Mouse (Mus musculus) spleen, adult 2 months (tissue): ENCODE measurements around the gene Serpinh1. TPM values are rescaled to one million over a fixed set of nuclear protein-coding genes. Genes with fewer than 3 reads are reported as not detected.

ENCODE experiments used
- DNase-seq, 2 experiments: peaks; one replicate each; pipeline versions ENCODE4 v3.0.0 to v3.0.0-alpha.2; 2012 to 2021; ENCODE audit warnings: low spot score in 2 of 2, low read depth in 1 of 2
- H3K27ac ChIP-seq: fragments of 200-500 bp; 2 replicates; pipeline ENCODE4 v1.5.1; 2012; ENCODE audit warnings: low read length, inconsistent platforms; ENCODE audit not compliant: insufficient read depth
- H3K27me3 ChIP-seq: fragments of 200-500 bp; 2 replicates; pipeline ENCODE4 v1.6.1; 2012; ENCODE audit warnings: mild to moderate bottlenecking, moderate library complexity, low read length, inconsistent platforms; ENCODE audit not compliant: control insufficient read depth, insufficient read depth
- H3K36me3 ChIP-seq: fragments of 200-500 bp; 2 replicates; pipeline ENCODE4 v1.6.1; 2012; ENCODE audit warnings: mild to moderate bottlenecking, low read length, inconsistent platforms; ENCODE audit not compliant: control insufficient read depth, insufficient read depth
- H3K4me1 ChIP-seq: fragments of 200-500 bp; 2 replicates; pipeline ENCODE4 v1.6.1; 2011; ENCODE audit warnings: inconsistent platforms; ENCODE audit not compliant: control insufficient read depth, insufficient read depth, insufficient read length
- H3K4me3 ChIP-seq: fragments of 200-500 bp; 2 replicates; pipeline ENCODE4 v1.5.1; 2011; ENCODE audit warnings: mild to moderate bottlenecking, inconsistent platforms; ENCODE audit not compliant: insufficient read depth, insufficient read length; ENCODE audit errors: extremely low read depth
- CTCF ChIP-seq: fragments of 200-500 bp; IDR thresholded peaks from 2 replicates; pipeline ENCODE4 v1.5.1; 2011; ENCODE audit warnings: mild to moderate bottlenecking, inconsistent platforms; ENCODE audit not compliant: insufficient read depth, insufficient read length, insufficient replicate concordance; ENCODE audit errors: extremely low read depth
- POLR2A ChIP-seq: fragments of 200-500 bp; IDR thresholded peaks from 2 replicates; pipeline ENCODE4 v1.6.1; 2011; ENCODE audit warnings: low read depth, low read length, inconsistent platforms
- WGBS: fragments of 180-500 bp; shearing (Covaris S2); methylation state at CpG from one replicate; pipeline ENCODE4 v1.1.7; 2018; 5-methylcytosine and 5-hydroxymethylcytosine counted together
- polyA plus RNA-seq: library from polyadenylated mRNA; depleted of rRNA; stranded (reverse); fragments of >200 nt; gene quantifications from 2 replicates; pipeline ENCODE4 v1.2.3, GENCODE M21; 2012

Serpinh1 gene
- polyA plus RNA-seq, 1 experiment, result 69.3 TPM

DNA sequence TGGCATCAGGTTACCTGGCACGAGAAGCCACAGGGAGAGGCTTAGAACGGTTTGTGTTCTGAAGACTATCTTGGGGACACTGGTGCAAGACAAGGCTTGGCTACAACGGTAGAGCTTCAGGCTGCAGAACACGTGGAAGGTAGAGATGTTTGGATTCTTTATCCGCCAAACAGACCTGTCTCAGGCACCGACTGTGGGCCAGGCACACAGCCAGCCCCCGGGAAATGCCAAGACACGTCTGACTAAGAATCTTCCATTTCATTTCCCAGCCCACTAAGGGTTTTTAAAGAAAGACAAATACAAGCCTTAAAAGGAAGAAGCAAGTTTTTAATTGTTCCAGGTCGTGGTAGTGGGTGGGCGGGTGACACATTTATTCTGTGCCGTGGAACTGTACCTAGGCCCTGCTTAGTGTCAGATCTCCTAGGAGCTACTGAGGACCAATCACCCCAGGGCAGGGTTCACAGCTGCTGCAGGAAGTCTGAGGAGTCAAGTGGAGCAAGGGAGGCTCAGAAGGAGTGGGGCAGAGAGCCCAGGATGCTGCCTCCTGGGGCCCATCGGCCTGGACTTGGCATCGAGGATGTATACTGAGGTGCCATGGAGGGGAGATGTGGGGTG lies 40.8 kb upstream of the Serpinh1 start:
- Histone ChIP-seq H3K27ac (no peak overlapping the region), H3K4me3 (no peak overlapping the region), H3K36me3 (no peaks in the 10 kb centered on the region), H3K27me3 (no peaks in the 10 kb centered on the region), H3K4me1 (no peaks in the 10 kb centered on the region)
- no peak for DNase-seq
- TF ChIP-seq POLR2A, result no peak
- TF ChIP-seq CTCF, result no peak
- whole genome bisulfite sequencing, result 80% methylated on average over 13 of the region's 13 CpGs

DNA sequence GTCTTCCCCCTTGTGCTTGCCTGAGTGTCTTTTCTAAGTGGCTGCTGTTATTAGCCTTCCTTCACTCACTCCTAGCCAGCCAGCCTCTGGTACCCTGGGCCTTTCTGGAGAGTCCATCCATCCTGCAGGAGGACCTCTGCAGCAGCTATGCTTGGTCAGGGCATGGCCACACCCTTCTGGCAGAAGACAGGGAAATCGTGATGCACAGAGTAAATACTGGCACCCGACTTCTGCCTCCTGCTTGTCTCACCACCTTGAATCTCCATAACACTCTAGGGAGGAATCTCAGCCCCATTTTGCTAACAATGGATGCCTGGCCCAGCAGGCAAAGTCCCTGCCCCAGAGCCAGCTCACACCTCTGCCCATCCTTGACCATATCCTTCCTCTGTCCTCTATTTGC lies 39.7 kb upstream of the Serpinh1 start:
- WGBS, result 74% methylated on average over 2 of the region's 2 CpGs
- TF ChIP-seq POLR2A (no peak), CTCF (no peak)
- no peaks in the 10 kb centered on the region for H3K27me3 ChIP-seq

DNA sequence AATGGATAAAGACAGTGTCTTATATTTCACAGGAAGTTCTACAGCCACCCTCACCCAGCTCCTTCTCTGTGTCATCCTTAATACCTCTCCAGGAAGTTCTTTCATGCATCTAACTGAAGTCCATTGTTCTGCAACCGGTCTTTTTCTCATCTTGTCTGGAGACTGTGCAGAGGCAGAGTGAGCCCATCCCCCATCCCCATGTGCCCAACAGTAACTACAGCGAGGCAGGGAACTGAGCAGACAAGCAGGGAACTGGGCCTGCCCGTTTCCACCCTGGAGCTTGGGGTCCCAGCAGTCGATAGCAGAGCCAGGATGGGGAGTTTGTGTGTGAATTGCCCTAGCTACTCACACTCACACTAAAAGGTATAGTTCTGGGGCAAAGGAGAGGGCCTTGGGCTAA lies 37.5 kb upstream of the Serpinh1 start:
- Histone ChIP-seq H3K36me3 (no peaks in the 10 kb centered on the region; the same call in 1 of the 2 replicates), H3K27me3 (no peaks in the 10 kb centered on the region), H3K4me3 (no peak overlapping the region), H3K27ac (no peak overlapping the region), H3K4me1 (no peaks in the 10 kb centered on the region)
- 84% methylated on average over 4 of the region's 4 CpGs for WGBS
- no peak for TF ChIP-seq POLR2A
- no peak for TF ChIP-seq CTCF
- DNase-seq, result no peak

More for the DNA sequence above, 39.7 kb upstream of the Serpinh1 start:
- Histone ChIP-seq H3K27ac (no peak overlapping the region), H3K36me3 (no peaks in the 10 kb centered on the region; the same call in 1 of the 2 replicates), H3K4me1 (no peaks in the 10 kb centered on the region), H3K4me3 (no peak overlapping the region)
- no peak for DNase-seq

DNA sequence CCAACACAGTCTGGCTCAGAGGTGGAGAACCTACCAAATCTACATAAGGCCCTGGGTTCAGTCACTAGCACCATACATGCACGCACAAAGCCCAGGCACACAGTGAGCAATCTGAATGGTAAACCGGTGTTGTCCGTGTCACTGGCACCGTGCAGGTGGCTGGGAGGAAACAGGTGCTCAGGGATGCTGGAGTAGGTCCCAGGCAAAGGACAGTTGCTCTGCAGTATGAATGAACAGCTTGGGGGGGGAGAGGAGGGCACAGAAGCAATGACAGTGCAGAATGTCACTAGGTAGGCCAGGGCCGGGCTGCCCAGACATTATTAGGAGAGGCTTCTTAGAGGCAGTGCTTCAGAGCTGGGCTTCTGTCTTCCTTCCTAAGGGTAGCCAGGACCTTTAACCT lies 34.3 kb upstream of the Serpinh1 start:
- TF ChIP-seq POLR2A (no peak), CTCF (no peak)
- Histone ChIP-seq H3K4me1 (no peaks in the 10 kb centered on the region), H3K27me3 (no peaks in the 10 kb centered on the region), H3K27ac (no peak overlapping the region), H3K4me3 (no peak overlapping the region), H3K36me3 (no peaks in the 10 kb centered on the region; the same call in 1 of the 2 replicates)
- WGBS, result 74% methylated on average over 5 of the region's 5 CpGs
- DNase-seq, result no peak

DNA sequence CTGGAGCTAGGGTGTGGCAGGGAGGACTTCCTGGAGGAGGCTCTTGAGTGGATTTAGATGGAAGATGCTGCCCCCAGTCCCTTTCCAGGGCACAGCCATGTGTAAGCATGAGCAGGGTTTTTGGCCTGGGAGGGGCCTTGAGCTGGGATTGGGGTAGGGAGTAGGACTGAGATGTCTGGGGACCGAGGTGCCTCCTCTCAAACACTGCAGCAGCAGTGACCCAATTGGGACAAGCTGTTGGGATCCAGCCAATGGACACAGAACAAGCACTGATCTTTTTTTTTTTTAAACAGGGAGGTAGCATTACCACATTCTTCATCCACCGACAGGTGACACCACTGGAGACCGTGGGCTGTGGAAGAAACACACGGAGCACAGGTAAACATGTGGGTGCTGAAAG lies 33.8 kb upstream of the Serpinh1 start:
- H3K4me3 ChIP-seq, result no peak overlapping the region
- TF ChIP-seq CTCF (no peak), POLR2A (no peak)
- no peak for DNase-seq
- no peaks in the 10 kb centered on the region for H3K4me1 ChIP-seq
- 0 out of 2 replicates have a peak, but pooled peaks cover 3% of the 10 kb centered on the region for H3K27me3 ChIP-seq
- no peaks in the 10 kb centered on the region; the same call in 1 of the 2 replicates for H3K36me3 ChIP-seq
- H3K27ac ChIP-seq, result no peak overlapping the region
- 87% methylated on average over 4 of the region's 4 CpGs for WGBS

DNA sequence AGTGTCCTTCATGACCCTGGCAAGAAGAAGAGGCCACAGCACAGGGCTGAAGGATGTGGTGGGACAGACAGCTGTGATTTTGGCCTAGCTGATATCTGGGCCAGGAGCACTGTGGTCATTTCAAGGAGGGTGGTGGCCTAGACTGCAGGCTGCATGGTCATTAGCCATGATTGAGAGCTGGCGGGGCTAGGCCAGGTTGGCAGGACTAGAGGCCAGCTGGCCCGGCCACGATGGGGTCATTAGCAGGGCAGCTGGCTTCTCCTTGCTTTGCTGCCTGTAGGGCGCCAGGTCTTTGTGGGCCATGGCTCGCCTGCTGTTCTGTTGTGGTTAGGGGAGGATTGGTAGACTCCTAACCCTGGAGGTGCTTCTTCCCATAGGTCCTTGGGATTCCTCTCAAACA lies 33.0 kb upstream of the Serpinh1 start:
- WGBS, result 84% methylated on average over 5 of the region's 5 CpGs
- DNase-seq, result no peak
- H3K27me3 ChIP-seq, result 0 out of 2 replicates have a peak, but pooled peaks cover 6% of the 10 kb centered on the region

DNA sequence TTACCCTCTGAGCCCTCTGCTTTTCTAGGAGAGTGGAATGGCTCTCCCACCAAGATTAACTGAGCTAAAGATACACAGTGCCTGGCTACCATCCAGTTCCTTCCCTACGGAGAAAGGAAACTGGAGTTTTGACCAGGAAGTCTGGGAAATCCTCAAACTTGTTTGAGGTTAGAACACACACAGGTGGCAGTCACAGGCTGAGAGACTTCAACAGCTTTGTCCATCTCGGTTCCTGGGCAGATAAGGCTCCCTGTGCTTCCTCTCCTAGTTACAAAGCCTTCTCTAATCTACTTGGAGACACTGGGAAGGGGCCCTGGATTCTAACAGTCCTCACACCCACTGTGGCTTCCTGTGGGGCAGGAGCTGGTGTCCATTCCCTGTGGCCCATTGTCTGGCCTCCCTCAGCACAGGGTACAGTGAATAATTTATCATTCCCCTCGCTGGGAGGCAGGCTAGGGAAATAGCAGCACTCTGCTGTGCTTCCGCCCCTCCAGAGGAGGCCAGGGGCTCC lies 31.1 kb upstream of the Serpinh1 start:
- H3K27me3 ChIP-seq, result 0 out of 2 replicates have a peak, but pooled peaks cover 6% of the 10 kb centered on the region

More for the DNA sequence above, 33.0 kb upstream of the Serpinh1 start:
- Histone ChIP-seq H3K4me1 (no peaks in the 10 kb centered on the region), H3K27ac (no peak overlapping the region), H3K36me3 (no peaks in the 10 kb centered on the region; the same call in 1 of the 2 replicates), H3K4me3 (no peak overlapping the region)
- TF ChIP-seq POLR2A, result no peak

More for the DNA sequence above, 31.1 kb upstream of the Serpinh1 start:
- TF ChIP-seq POLR2A (no peak), CTCF (no peak)
- Histone ChIP-seq H3K27ac (no peak overlapping the region), H3K4me1 (no peaks in the 10 kb centered on the region), H3K4me3 (no peak overlapping the region), H3K36me3 (no peaks in the 10 kb centered on the region; the same call in 1 of the 2 replicates)
- 65% methylated on average over 4 of the region's 4 CpGs for WGBS
- no peak for DNase-seq
